Mouse (Mus musculus) heart, embryonic 14.5 days (tissue): ENCODE measurements at regions not wholly inside any gene's neighbourhood (a gene's known extent, or its start where the extent isn't known, plus 50 kb on each side); places are given as distances from the start of the nearest gene placed in this dataset.
A peak's percentile ranks its signal among the peaks of the same experiment; 100 is the strongest.

Experiments used
- ATAC-seq: fragments of 200-750 bp; cut with Nextera tagmentation; 2 replicates; pipeline ENCODE4 v1.8.0; 2017; ENCODE audit warnings: low read depth, moderate TSS enrichment; ENCODE audit not compliant: insufficient number of reproducible peaks, insufficient read depth, low FRiP score
- H3K27ac ChIP-seq, 2 experiments: fragments of 200-500 bp in 1 of 2; fragments of 300-500 bp in 1 of 2; sonication (generic) in 1 of 2; replicated peaks in 1 of 2; 2 replicates each; pipeline ENCODE4 v1.5.1; 2012 to 2014; ENCODE audit warnings: low read depth in 2 of 2, low read length in 2 of 2, control low read depth in 1 of 2, mild to moderate bottlenecking in 1 of 2, mixed read lengths in 1 of 2; ENCODE audit not compliant: control insufficient read depth in 1 of 2, insufficient read depth in 1 of 2
- H3K27me3 ChIP-seq: fragments of 300-500 bp; sonication (generic); 2 replicates; pipeline ENCODE4 v1.6.1; 2014; ENCODE audit warnings: mild to moderate bottlenecking, low read length, control low read depth; ENCODE audit not compliant: control insufficient read depth, insufficient read depth
- H3K36me3 ChIP-seq: fragments of 300-500 bp; sonication (generic); 2 replicates; pipeline ENCODE4 v1.6.1; 2014; ENCODE audit warnings: mild to moderate bottlenecking, control low read depth, low read length, mixed read lengths; ENCODE audit not compliant: control insufficient read depth, insufficient read depth
- H3K4me1 ChIP-seq, 2 experiments: fragments of 200-500 bp in 1 of 2; fragments of 300-500 bp in 1 of 2; sonication (generic) in 1 of 2; 2 replicates each; pipeline ENCODE4 v1.6.1; 2012 to 2014; ENCODE audit warnings: low read length in 2 of 2, control low read depth in 1 of 2, mixed read lengths in 1 of 2; ENCODE audit not compliant: control insufficient read depth in 2 of 2, insufficient read depth in 2 of 2
- H3K4me2 ChIP-seq: fragments of 300-500 bp; sonication (generic); 2 replicates; pipeline ENCODE4 v1.6.1; 2014; ENCODE audit warnings: mild to moderate bottlenecking, low read length
- H3K4me3 ChIP-seq, 2 experiments: fragments of 200-500 bp in 1 of 2; fragments of 300-500 bp in 1 of 2; sonication (generic) in 1 of 2; 2 replicates each; pipeline ENCODE4 v1.5.1; 2012 to 2014; ENCODE audit warnings: low read length in 2 of 2, mild to moderate bottlenecking in 2 of 2, control low read depth in 1 of 2, low read depth in 1 of 2, moderate library complexity in 1 of 2; ENCODE audit not compliant: control insufficient read depth in 1 of 2, insufficient read depth in 1 of 2
- H3K9ac ChIP-seq: fragments of 300-500 bp; sonication (generic); 2 replicates; pipeline ENCODE4 v1.6.1; 2014; ENCODE audit warnings: mild to moderate bottlenecking, low read length
- H3K9me3 ChIP-seq: fragments of 300-500 bp; sonication (generic); 2 replicates; pipeline ENCODE4 v1.6.1; 2016; ENCODE audit warnings: low read length, control low read depth; ENCODE audit not compliant: control insufficient read depth
- WGBS: fragments of 180-500 bp; shearing (Covaris S2); extraction: QIAGEN DNeasy Blood & Tissue Kit; methylation state at CpG from one replicate; pipeline ENCODE4 v1.1.7; 2014; 5-methylcytosine and 5-hydroxymethylcytosine counted together

DNA sequence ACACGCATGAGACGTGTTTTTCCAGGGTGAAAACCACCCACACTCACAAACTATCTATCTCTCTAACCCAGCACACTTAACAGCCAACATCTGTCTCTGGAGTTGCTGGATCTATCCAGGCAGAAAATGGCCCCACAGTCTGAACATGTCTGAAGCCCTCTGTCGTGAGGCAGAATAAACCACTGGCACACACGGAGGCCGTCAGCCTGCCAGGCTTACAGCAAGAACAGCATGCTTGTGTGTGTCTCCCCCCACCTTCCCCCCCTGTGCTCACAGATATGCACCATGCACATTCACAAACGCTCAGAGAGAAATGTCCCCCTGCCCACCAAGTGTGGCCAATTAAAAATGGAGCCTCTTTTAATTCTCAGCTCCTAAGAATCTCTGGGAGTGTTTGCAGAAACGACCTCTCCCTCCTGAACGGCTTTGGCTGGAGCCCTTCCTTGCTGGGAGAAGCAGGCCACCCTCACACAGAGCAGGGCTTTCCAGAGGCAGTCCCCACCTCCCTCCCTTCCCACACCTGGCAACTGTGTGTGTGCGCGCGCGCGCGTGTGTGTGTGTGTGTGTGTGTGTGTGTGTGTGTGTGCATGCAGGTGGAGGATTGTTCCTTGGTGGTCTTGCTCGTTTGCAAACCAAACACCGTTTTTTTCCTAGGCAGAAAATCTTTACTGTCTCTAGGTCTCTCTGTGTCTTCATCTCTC is 88.7 kb downstream of the Edn3 start:
- no peaks in the 10 kb centered on the region for H3K4me1 ChIP-seq
- no peaks in the 10 kb centered on the region for H3K36me3 ChIP-seq
- no peak overlapping the region for H3K4me3 ChIP-seq
- H3K9ac ChIP-seq: no peak overlapping the region
- no peaks in the 10 kb centered on the region for H3K9me3 ChIP-seq
- no peak overlapping the region for H3K27ac ChIP-seq
- no peak for ATAC-seq
- 64% methylated on average over 16 of the region's 16 CpGs for WGBS
- no peaks in the 10 kb centered on the region for H3K27me3 ChIP-seq
- H3K4me2 ChIP-seq: no peak overlapping the region

DNA sequence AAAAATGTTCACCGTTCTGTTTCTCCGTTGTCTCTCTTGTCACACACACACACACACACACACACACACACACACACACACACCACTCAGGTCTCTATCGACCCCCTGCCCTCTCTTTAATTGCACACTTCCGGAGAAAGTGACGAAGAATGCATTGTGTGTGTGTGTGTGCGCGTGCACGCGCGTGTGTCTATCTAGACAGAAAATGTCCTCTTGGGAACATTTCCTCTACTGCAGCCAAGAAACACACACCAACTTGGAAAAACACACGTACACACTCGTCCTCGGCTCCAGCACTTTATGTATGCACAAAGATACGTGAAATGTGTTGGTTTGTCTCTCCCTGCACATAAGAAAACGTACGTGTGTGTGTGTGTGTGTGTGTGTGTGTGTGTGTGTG is 90.4 kb downstream of the Edn3 start:
- no peak overlapping the region for H3K9ac ChIP-seq
- no peak overlapping the region for H3K27ac ChIP-seq
- H3K4me2 ChIP-seq: no peak overlapping the region
- no peak for ATAC-seq
- H3K27me3 ChIP-seq: no peaks in the 10 kb centered on the region
- WGBS: 65% methylated on average over 16 of the region's 16 CpGs
- no peaks in the 10 kb centered on the region for H3K9me3 ChIP-seq
- H3K36me3 ChIP-seq: no peaks in the 10 kb centered on the region
- no peaks in the 10 kb centered on the region for H3K4me1 ChIP-seq
- H3K4me3 ChIP-seq: no peak overlapping the region

DNA sequence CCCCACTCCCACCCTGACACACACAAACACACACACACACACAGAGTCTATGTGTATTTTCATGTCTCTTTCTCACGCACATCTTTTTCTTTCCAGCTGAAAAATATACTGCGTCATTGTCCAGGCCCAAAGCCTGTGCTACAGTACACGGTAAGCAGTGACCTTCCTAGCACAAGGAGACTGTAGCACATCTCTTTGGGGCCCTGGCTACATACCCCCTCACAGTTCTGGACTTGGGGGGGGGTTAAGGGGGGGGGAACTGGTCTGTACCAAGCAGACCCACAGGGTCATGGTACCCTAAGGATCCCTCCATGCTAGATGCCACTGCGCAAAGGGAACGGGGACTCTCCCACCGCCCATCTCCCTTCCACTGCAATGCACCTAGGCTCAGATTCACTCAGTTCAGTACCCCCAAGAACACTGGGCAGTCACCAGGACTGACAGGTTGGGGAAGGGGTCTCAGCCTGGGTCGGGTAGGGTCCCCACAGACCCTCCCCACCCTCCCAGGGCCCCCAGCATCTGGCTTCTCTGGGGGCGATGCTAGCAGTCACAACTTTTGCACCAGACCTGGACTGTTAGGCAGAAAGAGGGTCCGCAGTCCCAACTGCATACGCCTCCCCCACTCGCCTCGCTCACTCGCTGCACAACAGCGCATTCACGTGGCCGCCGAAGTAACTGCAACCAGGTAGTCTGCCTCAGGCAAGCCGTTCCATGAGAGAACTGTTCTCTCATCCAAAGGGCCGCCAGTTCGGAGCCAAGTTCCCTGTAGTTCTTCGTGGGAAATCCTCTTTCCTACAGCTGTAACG is 91.3 kb downstream of the Edn3 start:
- 0 out of 2 replicates have a peak, but pooled peaks have one; percentile 29 for ATAC-seq
- H3K27ac ChIP-seq: no peak overlapping the region
- H3K36me3 ChIP-seq: no peaks in the 10 kb centered on the region

DNA sequence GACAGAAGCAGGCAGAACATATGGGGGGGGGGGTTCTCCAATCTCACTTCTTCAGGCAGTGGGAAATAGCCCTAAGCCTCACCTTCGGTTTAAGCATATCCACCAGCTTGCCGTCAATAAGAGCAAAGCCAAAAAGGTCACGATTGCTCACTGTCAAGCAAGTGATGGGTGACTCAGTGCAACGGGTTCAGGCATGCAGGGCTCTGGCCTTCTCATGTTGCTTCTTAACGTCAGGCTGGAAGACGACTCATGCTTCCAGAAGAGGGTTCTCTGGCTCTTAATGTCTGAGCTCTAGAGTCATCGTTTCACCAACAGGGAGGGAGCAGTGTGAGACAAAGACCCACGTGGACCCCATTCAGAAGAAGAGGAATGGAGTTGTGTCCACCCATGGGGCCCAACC is 93.4 kb downstream of the Edn3 start:
- Histone ChIP-seq H3K27ac (no peak overlapping the region), H3K9me3 (no peaks in the 10 kb centered on the region), H3K4me2 (no peak overlapping the region), H3K27me3 (no peaks in the 10 kb centered on the region), H3K4me3 (no peak overlapping the region), H3K4me1 (peaks cover 3 to 8% of the 10 kb centered on the region in 2 experiments; a peak in 2 of 4 replicates), H3K36me3 (no peaks in the 10 kb centered on the region), H3K9ac (no peak overlapping the region)
- ATAC-seq: no peak
- 71% methylated on average over 8 of the region's 8 CpGs for WGBS

More for the DNA sequence above, 91.3 kb downstream of the Edn3 start:
- 23% methylated on average over 22 of the region's 22 CpGs for WGBS
- no peak overlapping the region for H3K9ac ChIP-seq
- H3K27me3 ChIP-seq: no peaks in the 10 kb centered on the region
- no peak overlapping the region for H3K4me2 ChIP-seq
- H3K4me1 ChIP-seq: no peaks in the 10 kb centered on the region
- no peak overlapping the region for H3K4me3 ChIP-seq
- no peaks in the 10 kb centered on the region for H3K9me3 ChIP-seq

DNA sequence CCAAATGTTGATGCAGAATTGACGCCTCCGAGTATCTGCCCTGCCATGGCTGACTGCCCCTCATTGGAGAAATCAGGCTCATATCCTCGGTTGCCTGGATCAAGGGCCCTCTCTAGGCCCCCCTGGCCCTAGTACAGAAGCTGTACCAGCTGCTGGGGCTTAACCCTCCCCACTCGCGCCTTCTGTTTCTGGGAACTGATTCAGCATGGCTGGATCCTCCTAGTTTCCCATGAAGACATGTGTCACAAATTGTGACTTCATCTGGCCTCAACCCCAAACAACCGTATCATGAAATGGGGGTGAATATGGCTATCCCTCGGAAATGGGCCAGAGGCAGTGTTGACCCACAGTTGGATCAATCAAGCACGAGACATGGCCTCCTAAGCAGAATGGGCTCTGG is 95.1 kb downstream of the Edn3 start:
- H3K36me3 ChIP-seq: no peaks in the 10 kb centered on the region
- H3K27ac ChIP-seq: no peak overlapping the region
- H3K4me1 ChIP-seq: peaks cover 3 to 13% of the 10 kb centered on the region in 2 experiments; a peak in 2 of 4 replicates
- H3K4me2 ChIP-seq: no peak overlapping the region
- no peak for ATAC-seq
- no peaks in the 10 kb centered on the region for H3K9me3 ChIP-seq
- H3K27me3 ChIP-seq: no peaks in the 10 kb centered on the region
- H3K9ac ChIP-seq: no peak overlapping the region
- WGBS: 77% methylated on average over 8 of the region's 8 CpGs
- no peak overlapping the region for H3K4me3 ChIP-seq

DNA sequence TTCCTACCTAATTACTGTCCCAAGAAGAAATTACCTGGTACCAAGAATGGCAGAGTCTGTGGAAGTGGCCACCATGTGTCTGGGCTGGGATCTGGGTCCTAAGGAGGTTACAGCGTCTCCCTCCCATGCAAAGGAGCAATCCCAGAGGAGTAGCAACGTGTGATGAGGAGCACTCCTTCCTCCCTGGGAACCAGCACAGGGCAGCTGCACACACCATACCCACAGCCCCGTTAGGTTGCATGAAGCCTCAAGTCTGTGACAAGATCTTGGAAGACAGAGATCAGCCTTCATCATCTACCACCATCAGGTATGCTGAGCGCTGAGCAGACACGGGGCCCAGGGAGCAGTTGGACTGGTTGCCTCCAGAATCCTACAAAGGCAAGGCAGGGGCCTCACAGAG is 95.7 kb downstream of the Edn3 start:
- no peaks in the 10 kb centered on the region for H3K27me3 ChIP-seq
- no peak overlapping the region for H3K4me3 ChIP-seq
- H3K36me3 ChIP-seq: no peaks in the 10 kb centered on the region
- H3K9ac ChIP-seq: no peak overlapping the region
- 88% methylated on average over 5 of the region's 5 CpGs for WGBS
- no peak overlapping the region for H3K27ac ChIP-seq
- no peaks in the 10 kb centered on the region for H3K9me3 ChIP-seq
- H3K4me1 ChIP-seq: peaks cover 3 to 13% of the 10 kb centered on the region in 2 experiments; a peak in 2 of 4 replicates
- no peak overlapping the region for H3K4me2 ChIP-seq
- ATAC-seq: no peak

DNA sequence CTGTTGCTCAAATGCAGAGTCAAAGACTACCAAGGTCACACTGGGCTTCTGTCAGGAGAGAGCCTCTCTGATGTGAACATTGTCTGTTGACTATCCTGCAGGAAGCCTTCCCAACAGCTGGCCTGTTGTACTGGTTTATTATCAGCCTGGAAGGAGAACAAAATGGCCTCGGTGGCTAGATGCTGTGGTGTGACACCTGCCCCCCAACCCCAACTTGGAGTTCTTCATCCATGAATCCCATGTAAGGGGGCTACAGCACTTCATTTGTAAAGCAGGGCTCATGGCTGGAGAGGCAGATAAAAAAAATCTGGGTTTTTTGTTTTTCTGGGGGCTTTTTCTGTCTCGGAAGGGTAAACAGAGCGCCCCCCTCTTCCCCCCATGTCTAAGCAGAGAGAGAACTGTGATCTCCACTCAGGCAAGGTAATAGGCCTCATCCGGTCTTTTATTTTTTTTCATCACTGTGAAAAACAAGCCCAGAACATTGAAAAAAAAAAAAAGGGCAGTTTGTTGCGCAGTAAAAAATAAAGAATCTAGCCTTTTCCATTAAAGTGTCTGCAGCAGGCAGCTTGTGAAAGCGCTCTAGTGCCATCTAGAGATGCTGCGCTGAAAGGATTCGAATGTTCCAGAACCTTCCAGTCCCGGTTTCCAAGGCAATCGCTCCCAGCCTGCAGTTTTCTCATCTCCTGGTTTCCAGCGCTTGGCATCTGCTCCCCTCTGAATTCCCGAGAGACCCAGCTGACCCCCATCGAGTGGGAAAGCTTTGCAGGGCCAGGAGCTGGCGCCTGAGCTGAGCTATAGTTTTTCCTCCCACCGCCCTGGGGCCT is 97.8 kb downstream of the Edn3 start:
- WGBS: 26% methylated on average over 15 of the region's 15 CpGs
- no peak overlapping the region for H3K4me3 ChIP-seq
- H3K9me3 ChIP-seq: no peaks in the 10 kb centered on the region
- no peaks in the 10 kb centered on the region for H3K27me3 ChIP-seq
- H3K9ac ChIP-seq: peak overlapping the region; percentile 51; the same call in 1 of the 2 replicates
- 0 out of 2 replicates have a peak, but pooled peaks have one; percentile 13 for ATAC-seq
- peak overlapping the region in 1 of 2 experiments; percentile 55; a peak in 2 of 4 replicates for H3K27ac ChIP-seq
- H3K4me1 ChIP-seq: peaks cover 3 to 13% of the 10 kb centered on the region in 2 experiments; a peak in 2 of 4 replicates
- no peaks in the 10 kb centered on the region for H3K36me3 ChIP-seq
- H3K4me2 ChIP-seq: peak overlapping the region; percentile 26
